Mouse (Mus musculus) urinary bladder, postnatal 25 days (tissue): ENCODE measurements around the gene Rb1.

Experiments used
- DNase-seq: peaks from one replicate; pipeline ENCODE4 v3.0.0; 2022; ENCODE audit warnings: low spot score

The Rb1 gene

GRCm38 (mm10) chr14:73325456-73326381 is at the start of gene Rb1:
Gene Rb1 (minus strand): TSS chr14:73325822.
- DNase-seq: peak; percentile 80

GRCm38 (mm10) chr14:73374315-73374890 is 48.8 kb upstream of the Rb1 start:
- no peak for DNase-seq

GRCm38 (mm10) chr14:73373606-73374005 is 48.0 kb upstream of the Rb1 start:
- DNase-seq: no peak

- no peak for DNase-seq
These were observed 47.4 kb upstream of the Rb1 start for GRCm38 (mm10) chr14:73372990-73373389.

GRCm38 (mm10) chr14:73371577-73371976 is 46.0 kb upstream of the Rb1 start:
- no peak for DNase-seq

- no peak for DNase-seq
These were observed 45.2 kb upstream of the Rb1 start for GRCm38 (mm10) chr14:73370695-73371372.

GRCm38 (mm10) chr14:73370078-73370670 is 44.6 kb upstream of the Rb1 start:
- no peak for DNase-seq

GRCm38 (mm10) chr14:73369634-73370033 is 44.0 kb upstream of the Rb1 start:
- no peak for DNase-seq

- no peak for DNase-seq
These were observed 43.3 kb upstream of the Rb1 start for GRCm38 (mm10) chr14:73368966-73369365.

- DNase-seq: no peak
These were observed 42.6 kb upstream of the Rb1 start for GRCm38 (mm10) chr14:73368221-73368620.

- DNase-seq: no peak
These were observed 40.7 kb upstream of the Rb1 start for GRCm38 (mm10) chr14:73366278-73366677.

GRCm38 (mm10) chr14:73363782-73364181 is 38.2 kb upstream of the Rb1 start:
- DNase-seq: no peak

GRCm38 (mm10) chr14:73354700-73355099 is 29.1 kb upstream of the Rb1 start:
- DNase-seq: no peak

- no peak for DNase-seq
These were observed 25.5 kb upstream of the Rb1 start for GRCm38 (mm10) chr14:73351118-73351517.

GRCm38 (mm10) chr14:73350029-73350428 is 24.4 kb upstream of the Rb1 start:
- DNase-seq: no peak

- no peak for DNase-seq
These were observed 23.5 kb upstream of the Rb1 start for GRCm38 (mm10) chr14:73349061-73349670.

- DNase-seq: no peak
These were observed 21.7 kb upstream of the Rb1 start for GRCm38 (mm10) chr14:73347302-73347701.

GRCm38 (mm10) chr14:73345614-73346013 is 20.0 kb upstream of the Rb1 start:
- DNase-seq: no peak

- DNase-seq: no peak
These were observed 14.6 kb upstream of the Rb1 start for GRCm38 (mm10) chr14:73340051-73340755.

- DNase-seq: no peak
These were observed 14.0 kb upstream of the Rb1 start for GRCm38 (mm10) chr14:73339615-73340014.

- DNase-seq: no peak
These were observed 10.9 kb upstream of the Rb1 start for GRCm38 (mm10) chr14:73336316-73337080.
